Mouse (Mus musculus) cerebellum, adult 2 months (tissue): ENCODE data around the gene Gm13420.

ENCODE experiments used
- CTCF ChIP-seq: fragments of 200-500 bp; IDR thresholded peaks from 2 replicates; pipeline ENCODE4 v1.5.1; 2011; ENCODE audit warnings: low read depth, mild to moderate bottlenecking, control low read depth, low read length, moderate library complexity, borderline replicate concordance; ENCODE audit not compliant: insufficient read depth
- POLR2A ChIP-seq: fragments of 200-500 bp; IDR thresholded peaks from 2 replicates; pipeline ENCODE4 v1.6.1; 2011; ENCODE audit warnings: low read length, control low read depth, borderline replicate concordance; ENCODE audit not compliant: insufficient read depth

DNA sequence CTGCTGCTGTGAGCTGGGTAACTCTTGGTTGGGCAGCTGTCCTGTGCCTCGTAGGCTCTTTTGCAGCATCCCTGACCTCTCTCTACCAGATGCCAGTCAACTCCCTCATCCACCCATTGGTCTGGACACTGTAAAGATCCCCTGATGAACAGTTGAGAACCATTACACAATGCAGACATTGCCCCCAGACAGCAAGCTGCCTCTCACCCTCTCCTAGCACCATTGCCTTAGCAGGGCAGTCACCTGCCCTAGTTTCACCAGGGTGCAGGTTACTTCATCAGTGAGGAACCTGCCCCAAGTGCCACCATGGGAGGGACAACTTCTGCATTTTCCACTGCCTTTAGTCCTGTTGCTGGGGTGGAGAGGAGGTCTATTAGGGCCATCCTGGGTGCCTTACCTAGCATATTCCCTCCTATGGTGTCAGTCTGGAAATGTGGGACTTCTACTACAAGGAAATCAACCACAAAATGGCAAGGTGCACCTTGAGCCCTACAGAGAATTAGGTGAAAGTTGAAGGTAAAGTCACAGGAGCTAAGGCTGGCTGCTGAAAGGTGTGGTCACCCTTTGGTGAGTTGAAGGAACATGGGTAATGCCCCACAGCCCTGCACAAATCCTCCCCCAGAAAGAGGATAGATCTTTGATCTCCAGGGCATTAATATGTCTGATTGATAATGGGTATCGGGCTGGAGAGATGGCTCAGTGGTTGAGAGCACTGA is 41.4 kb upstream of the Gm13420 start:
- TF ChIP-seq CTCF (no peak), POLR2A (no peak)
